Mouse (Mus musculus) forebrain, embryonic 13.5 days (tissue): ENCODE data around the gene Ap1s3. TPM values are rescaled to one million over a fixed set of nuclear protein-coding genes. Genes with fewer than 3 reads are reported as not detected.
A peak's percentile ranks its signal among the peaks of the same experiment; 100 is the strongest.

Experiments used
- ATAC-seq: fragments of 200-750 bp; cut with Nextera tagmentation; 2 replicates; pipeline ENCODE4 v1.8.0; 2017
- H3K27ac ChIP-seq: fragments of 300-500 bp; sonication (generic); 2 replicates; pipeline ENCODE4 v1.5.1; 2015; ENCODE audit warnings: inconsistent platforms, mild to moderate bottlenecking, moderate library complexity
- H3K27me3 ChIP-seq: fragments of 300-500 bp; sonication (generic); 2 replicates; pipeline ENCODE4 v1.6.1; 2015; ENCODE audit warnings: mild to moderate bottlenecking, inconsistent platforms
- H3K36me3 ChIP-seq: fragments of 300-500 bp; sonication (generic); 2 replicates; pipeline ENCODE4 v1.6.1; 2015; ENCODE audit warnings: mild to moderate bottlenecking, inconsistent platforms; ENCODE audit not compliant: poor library complexity, severe bottlenecking
- H3K4me1 ChIP-seq: fragments of 300-500 bp; sonication (generic); 2 replicates; pipeline ENCODE4 v1.6.1; 2015; ENCODE audit warnings: inconsistent platforms
- H3K4me2 ChIP-seq: fragments of 300-500 bp; sonication (generic); 2 replicates; pipeline ENCODE4 v1.6.1; 2015; ENCODE audit warnings: inconsistent platforms, mild to moderate bottlenecking, moderate library complexity
- H3K4me3 ChIP-seq: fragments of 300-500 bp; sonication (generic); 2 replicates; pipeline ENCODE4 v1.5.1; 2015; ENCODE audit warnings: mild to moderate bottlenecking, inconsistent platforms
- H3K9ac ChIP-seq: fragments of 300-500 bp; sonication (generic); 2 replicates; pipeline ENCODE4 v1.6.1; 2015; ENCODE audit warnings: mild to moderate bottlenecking, inconsistent platforms
- H3K9me3 ChIP-seq: fragments of 300-500 bp; sonication (generic); replicated peaks from 2 replicates; pipeline ENCODE4 v1.6.1; 2016; ENCODE audit warnings: inconsistent platforms
- WGBS: fragments of 180-500 bp; shearing (Covaris S2); methylation state at CpG from one replicate; pipeline ENCODE4 v1.1.7; 2015; 5-methylcytosine and 5-hydroxymethylcytosine counted together
- polyA plus RNA-seq: library from polyadenylated mRNA; unstranded; fragments of >200 nt; fragmentation: Nextera tagmentation; extraction: Ambion mirVana; gene quantifications from 2 replicates; pipeline ENCODE4 v1.2.1, GENCODE M21; 2015

Ap1s3 gene
- polyA plus RNA-seq, 1 experiment from 2014 or later = 0.28 TPM

- WGBS = 12% methylated on average over 9 of the region's 9 CpGs
Measured at GRCm38 (mm10) chr1:79697382-79697781, 25.6 kb upstream of the Ap1s3 start.

GRCm38 (mm10) chr1:79696933-79697332 lies 25.2 kb upstream of the Ap1s3 start:
- Histone ChIP-seq H3K4me1 (peaks cover 19% of the 10 kb centered on the region), H3K4me2 (no peak overlapping the region), H3K9ac (no peak overlapping the region), H3K27me3 (no peaks in the 10 kb centered on the region), H3K4me3 (no peak overlapping the region), H3K36me3 (peaks cover 4% of the 10 kb centered on the region; the same call in 1 of the 2 replicates), H3K27ac (peak overlapping the region; percentile 37; the same call in 1 of the 2 replicates), H3K9me3 (no peaks in the 10 kb centered on the region)
- WGBS = 50% methylated on average over 5 of the region's 5 CpGs
- peak; percentile 48 for ATAC-seq

More at GRCm38 (mm10) chr1:79697382-79697781, 25.6 kb upstream of the Ap1s3 start:
- no peak overlapping the region for H3K9ac ChIP-seq
- no peaks in the 10 kb centered on the region for H3K9me3 ChIP-seq
- ATAC-seq = peak; percentile 93
- H3K36me3 ChIP-seq = peaks cover 4% of the 10 kb centered on the region; the same call in 1 of the 2 replicates
- H3K4me3 ChIP-seq = no peak overlapping the region
- H3K27ac ChIP-seq = peak overlapping the region; percentile 41; the same call in 1 of the 2 replicates
- peaks cover 19% of the 10 kb centered on the region for H3K4me1 ChIP-seq
- H3K4me2 ChIP-seq = peak overlapping the region; percentile 14
- no peaks in the 10 kb centered on the region for H3K27me3 ChIP-seq

GRCm38 (mm10) chr1:79692482-79692881 lies 20.7 kb upstream of the Ap1s3 start:
- Histone ChIP-seq H3K4me2 (no peak overlapping the region), H3K27me3 (no peaks in the 10 kb centered on the region), H3K9ac (no peak overlapping the region), H3K4me1 (peaks cover 11% of the 10 kb centered on the region), H3K36me3 (no peaks in the 10 kb centered on the region), H3K9me3 (no peaks in the 10 kb centered on the region), H3K4me3 (no peak overlapping the region), H3K27ac (no peak overlapping the region)
- no peak for ATAC-seq
- 83% methylated on average over 3 of the region's 3 CpGs for WGBS

GRCm38 (mm10) chr1:79687254-79687653 lies 15.5 kb upstream of the Ap1s3 start:
- Histone ChIP-seq H3K9ac (no peak overlapping the region), H3K36me3 (no peaks in the 10 kb centered on the region), H3K4me2 (no peak overlapping the region), H3K9me3 (no peaks in the 10 kb centered on the region), H3K27ac (no peak overlapping the region), H3K27me3 (no peaks in the 10 kb centered on the region), H3K4me1 (no peaks in the 10 kb centered on the region), H3K4me3 (no peak overlapping the region)
- ATAC-seq = no peak
- WGBS = 88% methylated on average over 1 of the region's 1 CpGs

DNA sequence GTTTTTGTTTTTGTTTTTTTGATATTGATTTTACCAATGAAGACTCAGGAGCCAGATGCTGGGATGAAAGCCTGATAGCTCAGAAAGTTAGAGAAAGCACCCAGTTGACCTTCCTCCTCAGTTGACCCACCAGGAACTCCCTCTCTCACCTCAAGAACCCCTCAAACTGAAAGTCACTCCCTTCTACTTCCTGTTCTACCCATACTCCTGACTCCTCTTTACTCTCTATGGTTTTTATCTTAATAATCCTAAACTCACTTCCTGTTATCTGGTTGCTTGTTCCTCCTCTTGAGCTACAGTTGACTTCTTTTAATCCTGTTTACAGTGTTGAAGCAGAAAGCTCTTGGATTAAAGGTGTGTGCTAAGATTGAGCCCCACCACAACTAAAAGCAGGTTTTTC lies 12.3 kb upstream of the Ap1s3 start:
- Histone ChIP-seq H3K4me1 (no peaks in the 10 kb centered on the region), H3K36me3 (no peaks in the 10 kb centered on the region), H3K27me3 (no peaks in the 10 kb centered on the region), H3K9me3 (no peaks in the 10 kb centered on the region), H3K4me3 (no peak overlapping the region), H3K27ac (no peak overlapping the region), H3K9ac (no peak overlapping the region), H3K4me2 (no peak overlapping the region)
- ATAC-seq = no peak

DNA sequence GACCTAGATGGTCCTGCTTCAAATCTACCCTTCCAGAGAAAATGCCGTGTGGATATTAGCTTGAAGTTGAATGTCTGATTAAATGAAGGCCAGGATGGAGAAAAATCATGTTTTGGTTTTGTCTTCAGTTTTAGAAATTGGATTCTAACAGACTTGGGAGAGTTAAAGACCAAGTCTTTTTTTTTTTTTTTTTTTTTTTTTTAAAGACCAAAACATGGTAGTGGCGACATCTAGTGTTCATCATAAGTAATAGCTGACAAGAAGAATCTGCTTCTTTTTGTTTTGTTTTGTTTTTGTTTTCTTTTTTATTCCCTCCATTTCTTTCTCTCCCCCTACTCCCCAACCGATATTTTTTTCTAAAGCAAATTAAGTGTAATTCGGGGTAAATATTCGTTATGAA lies 11.2 kb upstream of the Ap1s3 start:
- WGBS = 14% methylated on average over 5 of the region's 5 CpGs
- Histone ChIP-seq H3K4me1 (no peaks in the 10 kb centered on the region), H3K9me3 (no peaks in the 10 kb centered on the region), H3K27me3 (no peaks in the 10 kb centered on the region), H3K4me2 (no peak overlapping the region), H3K4me3 (no peak overlapping the region), H3K27ac (no peak overlapping the region), H3K9ac (no peak overlapping the region), H3K36me3 (no peaks in the 10 kb centered on the region)
- ATAC-seq = no peak

DNA sequence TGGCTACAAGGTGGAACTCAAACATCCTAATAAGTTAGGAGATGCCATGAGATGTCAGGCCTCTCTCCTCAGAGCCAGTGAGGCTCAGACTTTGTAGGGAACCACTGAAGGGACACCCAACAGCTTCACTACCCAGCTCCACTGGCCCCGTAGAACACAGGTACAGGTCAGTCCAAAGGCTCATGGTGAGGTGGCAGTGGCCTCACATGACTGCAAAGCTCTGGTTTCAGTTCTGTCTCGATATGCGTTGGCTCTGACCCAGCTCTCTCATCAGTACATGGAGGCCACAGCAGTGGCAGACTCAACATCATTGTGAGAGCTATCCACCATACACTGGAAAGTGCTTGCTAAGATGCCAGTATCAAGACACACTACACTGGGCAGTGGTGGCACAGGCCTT lies 9.0 kb upstream of the Ap1s3 start:
- H3K4me1 ChIP-seq = no peaks in the 10 kb centered on the region
- no peak overlapping the region for H3K27ac ChIP-seq
- WGBS = 87% methylated on average over 3 of the region's 3 CpGs
- no peaks in the 10 kb centered on the region for H3K9me3 ChIP-seq
- no peaks in the 10 kb centered on the region for H3K36me3 ChIP-seq
- H3K4me3 ChIP-seq = no peak overlapping the region
- no peak overlapping the region for H3K4me2 ChIP-seq
- no peaks in the 10 kb centered on the region for H3K27me3 ChIP-seq
- no peak for ATAC-seq
- no peak overlapping the region for H3K9ac ChIP-seq

DNA sequence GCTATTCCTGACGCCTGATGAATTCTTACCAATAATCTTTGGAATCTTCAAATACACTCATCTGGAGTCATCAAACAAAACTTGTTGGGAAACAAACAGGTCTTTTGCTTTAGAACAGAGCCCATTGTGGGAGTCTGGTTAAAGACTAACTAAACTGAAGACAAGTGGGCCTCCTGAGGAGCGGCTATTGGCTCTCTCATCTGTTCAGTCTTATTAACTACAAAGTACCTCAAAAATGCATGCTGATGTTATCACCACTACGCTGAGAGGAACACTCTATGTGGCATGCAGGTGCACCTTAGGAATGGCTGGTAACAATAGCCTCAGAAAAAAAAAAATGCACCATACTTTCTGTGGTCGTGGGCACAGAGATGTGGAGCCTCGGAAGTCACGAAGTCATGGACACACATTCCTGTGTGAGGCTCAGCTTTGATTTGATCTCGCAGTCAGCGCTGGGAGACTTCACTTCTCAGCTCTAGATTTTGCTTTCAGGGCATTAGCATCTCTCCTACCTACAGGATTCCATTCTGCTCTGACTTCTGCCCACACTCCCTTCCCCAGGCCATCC lies 6.4 kb upstream of the Ap1s3 start:
- WGBS = 81% methylated on average over 8 of the region's 8 CpGs
- Histone ChIP-seq H3K4me2 (no peak overlapping the region), H3K9me3 (no peaks in the 10 kb centered on the region), H3K36me3 (no peaks in the 10 kb centered on the region), H3K27ac (no peak overlapping the region), H3K4me1 (no peaks in the 10 kb centered on the region), H3K4me3 (no peak overlapping the region), H3K27me3 (peaks cover 10% of the 10 kb centered on the region), H3K9ac (no peak overlapping the region)
- ATAC-seq = no peak

- 84% methylated on average over 4 of the region's 4 CpGs for WGBS
- Histone ChIP-seq H3K9ac (no peak overlapping the region), H3K4me3 (no peak overlapping the region)
Measured at GRCm38 (mm10) chr1:79675716-79676115, 3.9 kb upstream of the Ap1s3 start.

DNA sequence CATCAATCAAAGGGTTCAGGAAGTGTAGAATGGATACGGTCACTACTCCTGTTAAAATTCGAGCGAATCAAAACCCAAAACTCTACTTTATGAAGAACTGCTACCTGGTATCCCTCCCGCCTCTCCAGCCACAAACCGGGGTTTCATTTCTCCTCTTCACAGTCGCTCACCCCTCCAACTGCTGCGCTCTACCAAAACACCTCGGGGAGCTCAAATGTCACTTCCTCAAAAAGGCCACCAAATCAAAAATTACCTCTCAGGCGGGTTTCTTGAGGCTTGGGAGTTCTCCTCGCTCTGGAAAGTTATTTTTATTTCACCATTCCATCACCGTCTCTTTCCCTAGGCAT lies 603 bp downstream of the Ap1s3 start:
- Histone ChIP-seq H3K9ac (peak overlapping the region; percentile 62), H3K4me2 (peak overlapping the region; percentile 99), H3K4me1 (peaks cover 16% of the 10 kb centered on the region), H3K27ac (no peak overlapping the region), H3K36me3 (no peaks in the 10 kb centered on the region), H3K9me3 (no peaks in the 10 kb centered on the region), H3K4me3 (peak overlapping the region; percentile 62), H3K27me3 (peaks cover 36% of the 10 kb centered on the region)
- ATAC-seq = no peak
- 2% methylated on average over 11 of the region's 11 CpGs for WGBS

More at GRCm38 (mm10) chr1:79675716-79676115, 3.9 kb upstream of the Ap1s3 start:
- no peak for ATAC-seq
- Histone ChIP-seq H3K27ac (no peak overlapping the region), H3K4me2 (no peak overlapping the region), H3K27me3 (peaks cover 29% of the 10 kb centered on the region), H3K4me1 (peaks cover 16% of the 10 kb centered on the region), H3K9me3 (no peaks in the 10 kb centered on the region), H3K36me3 (no peaks in the 10 kb centered on the region)

- no peaks in the 10 kb centered on the region for H3K9me3 ChIP-seq
- H3K4me3 ChIP-seq = no peak overlapping the region
- peaks cover 16% of the 10 kb centered on the region for H3K4me1 ChIP-seq
- peaks cover 36% of the 10 kb centered on the region for H3K27me3 ChIP-seq
- H3K36me3 ChIP-seq = no peaks in the 10 kb centered on the region
- H3K9ac ChIP-seq = no peak overlapping the region
- WGBS = 84% methylated on average over 9 of the region's 9 CpGs
- ATAC-seq = no peak
- no peak overlapping the region for H3K4me2 ChIP-seq
- no peak overlapping the region for H3K27ac ChIP-seq
Measured at GRCm38 (mm10) chr1:79669419-79669974, 2.3 kb downstream of the Ap1s3 start.

- no peak overlapping the region for H3K4me3 ChIP-seq
Measured at GRCm38 (mm10) chr1:79664911-79665310, 6.9 kb downstream of the Ap1s3 start.

GRCm38 (mm10) chr1:79659598-79659997 lies 12.2 kb downstream of the Ap1s3 start:
- Histone ChIP-seq H3K27ac (no peak overlapping the region), H3K4me3 (no peak overlapping the region), H3K9me3 (no peaks in the 10 kb centered on the region), H3K4me1 (no peaks in the 10 kb centered on the region), H3K36me3 (no peaks in the 10 kb centered on the region), H3K9ac (no peak overlapping the region), H3K4me2 (no peak overlapping the region), H3K27me3 (no peaks in the 10 kb centered on the region)
- ATAC-seq = no peak
- WGBS = 88% methylated on average over 7 of the region's 7 CpGs

More at GRCm38 (mm10) chr1:79664911-79665310, 6.9 kb downstream of the Ap1s3 start:
- Histone ChIP-seq H3K27me3 (no peaks in the 10 kb centered on the region), H3K4me2 (no peak overlapping the region), H3K9me3 (no peaks in the 10 kb centered on the region), H3K36me3 (no peaks in the 10 kb centered on the region), H3K4me1 (no peaks in the 10 kb centered on the region), H3K9ac (no peak overlapping the region), H3K27ac (no peak overlapping the region)
- 90% methylated on average over 4 of the region's 4 CpGs for WGBS
- ATAC-seq = no peak
